Mouse (Mus musculus) stomach, embryonic 14.5 days (tissue): ENCODE data around the gene 1700088E04Rik. TPM values are rescaled to one million over a fixed set of nuclear protein-coding genes. Genes with fewer than 3 reads are reported as not detected.

Experiments
- ATAC-seq: fragments of 200-750 bp; cut with Nextera tagmentation; 2 replicates; pipeline ENCODE4 v1.8.0; 2017; ENCODE audit warnings: low read depth, moderate TSS enrichment; ENCODE audit not compliant: insufficient number of reproducible peaks, insufficient read depth, low FRiP score
- H3K27ac ChIP-seq: fragments of 300-500 bp; sonication (generic); 2 replicates; pipeline ENCODE4 v1.5.1; 2014; ENCODE audit warnings: mild to moderate bottlenecking, low read length, moderate library complexity, mixed read lengths
- H3K27me3 ChIP-seq: fragments of 300-500 bp; sonication (generic); 2 replicates; pipeline ENCODE4 v1.6.1; 2014; ENCODE audit warnings: low read length, control low read depth, mixed read lengths; ENCODE audit not compliant: control insufficient read depth, insufficient read depth
- H3K36me3 ChIP-seq: fragments of 300-500 bp; sonication (generic); 2 replicates; pipeline ENCODE4 v1.6.1; 2014; ENCODE audit warnings: mild to moderate bottlenecking, control low read depth, low read length, moderate library complexity, mixed read lengths; ENCODE audit not compliant: control insufficient read depth, insufficient read depth
- H3K4me1 ChIP-seq: fragments of 300-500 bp; sonication (generic); 2 replicates; pipeline ENCODE4 v1.6.1; 2014; ENCODE audit warnings: low read length, control low read depth, mixed read lengths; ENCODE audit not compliant: control insufficient read depth, insufficient read depth
- H3K4me2 ChIP-seq: fragments of 300-500 bp; sonication (generic); replicated peaks from 2 replicates; pipeline ENCODE4 v1.6.1; 2014; ENCODE audit warnings: low read depth, low read length, control low read depth
- H3K4me3 ChIP-seq: fragments of 300-500 bp; sonication (generic); 2 replicates; pipeline ENCODE4 v1.5.1; 2014; ENCODE audit warnings: low read depth, low read length, control low read depth
- H3K9ac ChIP-seq: fragments of 300-500 bp; sonication (generic); replicated peaks from 2 replicates; pipeline ENCODE4 v1.6.1; 2014; ENCODE audit warnings: low read depth, mild to moderate bottlenecking, control low read depth, low read length, moderate library complexity, mixed read lengths
- H3K9me3 ChIP-seq: fragments of 300-500 bp; sonication (generic); 2 replicates; pipeline ENCODE4 v1.6.1; 2016; ENCODE audit warnings: low read depth, low read length, control low read depth; ENCODE audit not compliant: control insufficient read depth
- WGBS: fragments of 180-500 bp; shearing (Covaris S2); extraction: QIAGEN DNeasy Blood & Tissue Kit; methylation state at CpG from one replicate; pipeline ENCODE4 v1.1.7; 2014; 5-methylcytosine and 5-hydroxymethylcytosine counted together
- polyA plus RNA-seq: library from polyadenylated mRNA; unstranded; fragments of >200 nt; fragmentation: Nextera tagmentation; extraction: Ambion mirVana; gene quantifications from 2 replicates; pipeline ENCODE4 v1.2.1, GENCODE M21; 2014

1700088E04Rik gene
- polyA plus RNA-seq, 1 experiment from 2014 or later: 8.7 TPM

DNA sequence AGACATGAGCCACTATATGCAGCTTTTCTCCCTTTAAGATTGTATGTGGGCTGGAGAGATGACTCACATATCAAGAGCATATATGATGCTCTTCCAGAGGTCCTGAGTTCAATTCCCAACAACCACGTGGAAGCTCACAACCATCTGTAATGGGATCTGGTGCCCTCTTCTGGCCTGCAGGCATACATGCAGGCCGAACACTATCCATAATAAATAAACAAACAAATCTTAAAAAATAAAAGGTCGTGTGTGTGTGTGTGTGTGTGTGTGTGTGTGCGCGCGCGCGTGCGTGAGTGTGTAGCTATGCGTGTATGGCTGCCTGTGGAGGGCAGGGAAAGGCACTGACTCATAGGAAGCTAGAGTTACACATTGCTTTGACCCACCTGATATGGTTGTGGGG lies 1.4 kb downstream of the 1700088E04Rik start:
- ATAC-seq: no peak
- Histone ChIP-seq H3K4me2 (no peak overlapping the region), H3K9me3 (no peaks in the 10 kb centered on the region), H3K27ac (no peak overlapping the region), H3K9ac (no peak overlapping the region), H3K4me3 (no peak overlapping the region), H3K27me3 (no peaks in the 10 kb centered on the region), H3K36me3 (peaks cover 6% of the 10 kb centered on the region; the same call in 1 of the 2 replicates), H3K4me1 (peaks cover 10% of the 10 kb centered on the region; the same call in 1 of the 2 replicates)
- 61% methylated on average over 10 of the region's 10 CpGs for WGBS

- H3K27ac ChIP-seq: no peak overlapping the region
- no peak for ATAC-seq
Observed at GRCm38 (mm10) chr15:79135783-79136575, 5.1 kb downstream of the 1700088E04Rik start.

DNA sequence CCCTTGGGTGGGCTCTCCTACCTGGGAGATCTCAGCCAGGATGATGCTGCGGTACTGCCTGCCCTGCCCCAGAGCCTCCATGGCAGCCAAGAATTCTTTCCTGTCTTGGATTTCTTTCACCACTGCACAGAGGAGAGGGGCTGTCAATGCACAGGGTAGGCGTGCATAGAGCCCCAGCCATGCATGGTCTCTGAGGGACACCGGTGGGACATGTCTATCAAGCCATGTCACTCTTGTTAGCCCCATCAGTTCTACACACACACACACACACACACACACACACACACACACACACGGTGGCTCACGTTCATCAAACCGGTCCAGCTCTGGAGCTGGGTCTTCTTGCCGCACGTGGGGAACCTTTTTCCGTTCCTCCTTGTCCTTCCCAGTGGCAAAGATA lies 5.7 kb downstream of the 1700088E04Rik start:
- H3K9me3 ChIP-seq: no peaks in the 10 kb centered on the region
- peaks cover 29% of the 10 kb centered on the region for H3K36me3 ChIP-seq
- no peaks in the 10 kb centered on the region; the same call in 1 of the 2 replicates for H3K4me1 ChIP-seq
- H3K9ac ChIP-seq: no peak overlapping the region
- WGBS: 75% methylated on average over 9 of the region's 9 CpGs
- ATAC-seq: no peak
- H3K27ac ChIP-seq: no peak overlapping the region
- H3K27me3 ChIP-seq: no peaks in the 10 kb centered on the region
- H3K4me3 ChIP-seq: no peak overlapping the region
- no peak overlapping the region for H3K4me2 ChIP-seq

More at GRCm38 (mm10) chr15:79135783-79136575, 5.1 kb downstream of the 1700088E04Rik start:
- H3K4me2 ChIP-seq: no peak overlapping the region
- H3K9me3 ChIP-seq: no peaks in the 10 kb centered on the region
- no peaks in the 10 kb centered on the region for H3K27me3 ChIP-seq
- no peak overlapping the region for H3K4me3 ChIP-seq
- 62% methylated on average over 11 of the region's 11 CpGs for WGBS
- H3K4me1 ChIP-seq: peaks cover 3% of the 10 kb centered on the region; the same call in 1 of the 2 replicates
- peaks cover 23% of the 10 kb centered on the region for H3K36me3 ChIP-seq
- H3K9ac ChIP-seq: no peak overlapping the region

DNA sequence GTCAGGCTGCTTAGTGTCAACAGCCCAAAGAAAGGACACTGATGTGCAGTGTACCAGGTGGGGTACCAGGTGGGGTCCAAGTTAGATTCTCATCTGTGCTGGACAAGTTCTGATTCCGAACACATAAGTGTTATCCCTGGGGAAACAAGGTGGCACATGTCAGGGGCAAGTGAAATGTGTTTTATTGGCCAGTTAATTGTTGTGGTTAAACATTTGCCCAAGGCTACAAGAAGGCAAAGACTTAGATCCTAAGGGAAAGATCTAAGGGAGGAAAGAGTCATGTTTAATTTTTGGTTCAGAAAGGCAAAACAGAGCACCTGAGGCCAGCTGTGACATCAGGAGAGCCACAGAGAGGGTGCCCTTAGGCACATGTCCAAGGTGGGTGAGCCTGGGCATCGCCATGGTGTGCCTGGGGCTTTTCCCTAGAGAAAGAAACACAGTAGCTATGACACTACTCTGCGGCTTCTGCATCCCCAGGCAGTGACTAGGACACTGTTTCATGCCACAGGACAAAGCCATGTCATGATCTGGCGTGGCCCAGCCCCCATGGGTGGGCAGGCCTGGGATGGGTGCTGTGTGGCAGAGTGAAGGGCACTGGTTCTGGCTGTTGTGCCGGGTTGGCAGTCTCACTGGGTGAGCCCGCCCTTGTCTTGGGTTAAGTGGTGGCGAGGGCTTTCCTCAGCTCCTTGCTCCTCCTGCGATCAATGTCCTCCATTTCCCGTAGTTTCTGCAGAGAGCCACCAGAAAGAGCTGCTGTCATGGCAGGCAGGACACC lies 6.4 kb downstream of the 1700088E04Rik start:
- H3K27ac ChIP-seq: no peak overlapping the region
- H3K36me3 ChIP-seq: peaks cover 35% of the 10 kb centered on the region
- WGBS: 90% methylated on average over 9 of the region's 9 CpGs
- H3K27me3 ChIP-seq: no peaks in the 10 kb centered on the region
- no peaks in the 10 kb centered on the region for H3K9me3 ChIP-seq
- H3K4me3 ChIP-seq: no peak overlapping the region
- no peak for ATAC-seq
- no peak overlapping the region for H3K4me2 ChIP-seq
- no peaks in the 10 kb centered on the region for H3K4me1 ChIP-seq
- no peak overlapping the region for H3K9ac ChIP-seq

GRCm38 (mm10) chr15:79133191-79133661 lies 7.8 kb downstream of the 1700088E04Rik start:
- H3K9me3 ChIP-seq: 0 out of 2 replicates have a peak, but pooled peaks cover under 1% of the 10 kb centered on the region
- no peaks in the 10 kb centered on the region for H3K4me1 ChIP-seq
- no peak overlapping the region for H3K9ac ChIP-seq
- no peak overlapping the region for H3K4me3 ChIP-seq
- H3K27me3 ChIP-seq: no peaks in the 10 kb centered on the region
- peaks cover 35% of the 10 kb centered on the region for H3K36me3 ChIP-seq
- H3K27ac ChIP-seq: no peak overlapping the region
- WGBS: 72% methylated on average over 6 of the region's 6 CpGs
- no peak overlapping the region for H3K4me2 ChIP-seq
- ATAC-seq: no peak

GRCm38 (mm10) chr15:79131442-79131841 lies 9.6 kb downstream of the 1700088E04Rik start:
- H3K9ac ChIP-seq: no peak overlapping the region
- no peak overlapping the region for H3K27ac ChIP-seq
- WGBS: 73% methylated on average over 7 of the region's 7 CpGs
- no peak overlapping the region for H3K4me2 ChIP-seq
- peaks cover 51% of the 10 kb centered on the region for H3K36me3 ChIP-seq
- ATAC-seq: no peak
- 0 out of 2 replicates have a peak, but pooled peaks cover 5% of the 10 kb centered on the region for H3K9me3 ChIP-seq
- H3K4me1 ChIP-seq: no peaks in the 10 kb centered on the region
- no peaks in the 10 kb centered on the region for H3K27me3 ChIP-seq
- H3K4me3 ChIP-seq: no peak overlapping the region

DNA sequence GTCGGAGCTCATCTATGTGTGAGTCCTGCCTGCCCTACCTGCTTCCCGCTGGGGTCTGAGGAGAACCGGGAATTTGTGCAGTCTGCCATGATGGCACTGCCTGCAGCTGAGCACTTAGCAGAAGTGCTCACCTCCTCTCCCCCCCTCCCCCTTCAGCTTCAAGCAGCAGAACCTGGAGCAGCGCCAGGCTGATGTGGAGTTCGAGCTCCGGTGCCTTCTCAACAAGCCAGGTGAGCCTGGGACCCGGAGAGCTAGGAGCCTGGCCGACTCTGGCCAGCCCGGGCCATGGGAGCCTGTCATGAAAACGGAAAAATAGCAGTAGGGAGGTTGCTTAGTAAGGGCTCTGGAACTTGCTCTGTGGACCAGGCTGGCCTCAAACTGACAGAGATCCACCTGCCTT lies 10.3 kb downstream of the 1700088E04Rik start:
- Histone ChIP-seq H3K4me1 (no peaks in the 10 kb centered on the region), H3K27me3 (no peaks in the 10 kb centered on the region), H3K4me3 (no peak overlapping the region), H3K9ac (no peak overlapping the region), H3K4me2 (no peak overlapping the region), H3K36me3 (peaks cover 51% of the 10 kb centered on the region), H3K27ac (no peak overlapping the region), H3K9me3 (0 out of 2 replicates have a peak, but pooled peaks cover 5% of the 10 kb centered on the region)
- no peak for ATAC-seq
- 76% methylated on average over 10 of the region's 10 CpGs for WGBS

DNA sequence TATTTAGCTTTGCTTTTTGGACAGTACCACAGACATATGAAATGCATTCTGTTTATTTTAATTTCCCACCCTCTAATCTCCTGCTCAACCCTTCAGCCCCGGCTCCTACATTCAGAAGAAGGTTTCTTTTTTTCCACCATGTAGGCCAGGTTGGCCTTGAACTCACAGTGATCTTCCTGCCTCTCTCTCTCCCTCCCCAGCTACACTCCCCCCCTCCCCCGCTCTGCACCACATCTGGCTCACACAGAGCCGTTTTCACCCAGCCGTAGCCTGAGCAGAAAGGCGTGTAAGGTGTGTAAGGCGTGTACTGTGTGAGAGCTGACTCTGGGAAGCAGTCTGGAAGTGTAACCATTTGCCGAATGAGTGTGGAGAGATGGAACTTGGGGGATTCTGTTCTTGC lies 11.7 kb downstream of the 1700088E04Rik start:
- WGBS: 81% methylated on average over 7 of the region's 7 CpGs
- no peak for ATAC-seq
- Histone ChIP-seq H3K4me3 (no peak overlapping the region), H3K27me3 (no peaks in the 10 kb centered on the region), H3K4me1 (no peaks in the 10 kb centered on the region), H3K36me3 (peaks cover 54% of the 10 kb centered on the region), H3K9me3 (0 out of 2 replicates have a peak, but pooled peaks cover 5% of the 10 kb centered on the region), H3K27ac (no peak overlapping the region), H3K9ac (no peak overlapping the region), H3K4me2 (no peak overlapping the region)
